Mouse (Mus musculus) thymus, postnatal 14 days (tissue): ENCODE results near the gene Ttc8.

Experiments used
- DNase-seq: peaks from one replicate; pipeline ENCODE4 v3.0.0; 2021

The Ttc8 gene

GRCm38 (mm10) chr12:98974157-98974804 lies 53.9 kb downstream of the Ttc8 start:
- DNase-seq: no peak

- DNase-seq: no peak
These were observed 60.7 kb downstream of the Ttc8 start for GRCm38 (mm10) chr12:98981081-98981480.

- DNase-seq: no peak
These were observed 64.4 kb downstream of the Ttc8 start for GRCm38 (mm10) chr12:98984785-98985184.

- DNase-seq: no peak
These were observed 70.9 kb downstream of the Ttc8 start for GRCm38 (mm10) chr12:98991076-98991829.

- DNase-seq: no peak
These were observed 71.4 kb downstream of the Ttc8 start for GRCm38 (mm10) chr12:98991830-98992216.

GRCm38 (mm10) chr12:98993736-98994135 lies 73.4 kb downstream of the Ttc8 start:
- no peak for DNase-seq

GRCm38 (mm10) chr12:98994366-98994765 lies 74.0 kb downstream of the Ttc8 start:
- DNase-seq: no peak

- DNase-seq: peak; percentile 11
These were observed 75.5 kb downstream of the Ttc8 start for GRCm38 (mm10) chr12:98995881-98996280.

GRCm38 (mm10) chr12:98996581-98996988 lies 76.2 kb downstream of the Ttc8 start:
- peak; percentile 50 for DNase-seq

- DNase-seq: peak; percentile 25
These were observed 76.7 kb downstream of the Ttc8 start for GRCm38 (mm10) chr12:98997046-98997445.

GRCm38 (mm10) chr12:98998662-98999428 lies 78.5 kb downstream of the Ttc8 start:
- peak; percentile 38 for DNase-seq

GRCm38 (mm10) chr12:99000310-99000709 lies 79.9 kb downstream of the Ttc8 start:
- no peak for DNase-seq

GRCm38 (mm10) chr12:99003046-99003445 lies 82.7 kb downstream of the Ttc8 start:
- DNase-seq: no peak

- no peak for DNase-seq
These were observed 84.4 kb downstream of the Ttc8 start for GRCm38 (mm10) chr12:99004752-99005151.

- DNase-seq: no peak
These were observed 88.4 kb downstream of the Ttc8 start for GRCm38 (mm10) chr12:99008786-99009185.

- DNase-seq: no peak
These were observed 89.1 kb downstream of the Ttc8 start for GRCm38 (mm10) chr12:99009430-99009829.

- no peak for DNase-seq
These were observed 89.7 kb downstream of the Ttc8 start for GRCm38 (mm10) chr12:99010044-99010443.

- no peak for DNase-seq
These were observed 90.9 kb downstream of the Ttc8 start for GRCm38 (mm10) chr12:99011161-99011861.

- DNase-seq: no peak
These were observed 95.5 kb downstream of the Ttc8 start for GRCm38 (mm10) chr12:99015870-99016269.

- no peak for DNase-seq
These were observed 104.1 kb downstream of the Ttc8 start for GRCm38 (mm10) chr12:99024430-99024960.

- no peak for DNase-seq
These were observed 105.9 kb downstream of the Ttc8 start for GRCm38 (mm10) chr12:99026291-99026690.

GRCm38 (mm10) chr12:99028665-99029064 lies 108.3 kb downstream of the Ttc8 start:
- peak; percentile 5 for DNase-seq

- no peak for DNase-seq
These were observed 109.6 kb downstream of the Ttc8 start for GRCm38 (mm10) chr12:99030022-99030421.
